Comparison of ENCODE assay signal across 12 mouse cellular contexts in genomic region chr9:87298900-87299299, GRCm38 (mm10). TPM values are rescaled to one million over a fixed set of nuclear protein-coding genes. Genes with fewer than 3 reads are reported as not detected.
DNase-seq lines count a peak whose midpoint lies in the region; ATAC-seq and TF ChIP-seq lines count a peak whose summit lies in the region.
"Had no signal": no experiment of that assay in that cellular context is flagged by ENCODE, and none has a peak within 500 bp of the region (broad histone marks: within the 10 kb centered on the region; RNA-seq: fewer than 3 reads in every experiment).

No protein-coding gene starts in this region.

- no peak overlapping the region for H3K27ac ChIP-seq in limb, embryonic 11.5 days (replicated peaks; ENCODE audit: low read depth, low read length)
- no peak overlapping the region for H3K27ac ChIP-seq in limb, embryonic 10.5 days
- no peak overlapping the region for H3K27ac ChIP-seq in hindbrain, embryonic 15.5 days (replicated peaks)
- H3K27ac ChIP-seq in midbrain, embryonic 16.5 days (ENCODE audit: low read length) = no peak overlapping the region
- H3K27ac ChIP-seq in gastrocnemius, adult 2 months = no peak overlapping the region
- H3K27ac ChIP-seq: heart, embryonic 15.5 days; liver, embryonic 12.5 days had no signal

- DNase-seq in limb, embryonic 11.5 days (ENCODE audit: low spot score) = peak; percentile 24
- no peak for DNase-seq in limb, embryonic 10.5 days (ENCODE audit: low spot score)
- peak; percentile 14 for DNase-seq in cerebellum, adult 8-10 months
- DNase-seq in frontal cortex, postnatal 10 days (ENCODE audit: low spot score in 2 of 2) = no peak
- DNase-seq in lung, postnatal 36 days = no peak
- no peak for DNase-seq in gastrocnemius, adult 2 months
- DNase-seq: kidney, postnatal 25 days had no signal

- H3K9me3 ChIP-seq in limb, embryonic 11.5 days (ENCODE audit: control insufficient read depth, low read length) = no peaks in the 10 kb centered on the region
- H3K9me3 ChIP-seq in limb, embryonic 10.5 days (replicated peaks) = no peaks in the 10 kb centered on the region
- H3K9me3 ChIP-seq in hindbrain, embryonic 15.5 days = no peaks in the 10 kb centered on the region
- H3K9me3 ChIP-seq in midbrain, embryonic 16.5 days (replicated peaks; ENCODE audit: control insufficient read depth, low read length, poor library complexity, severe bottlenecking) = no peaks in the 10 kb centered on the region
- H3K9me3 ChIP-seq: heart, embryonic 15.5 days; liver, embryonic 12.5 days had no signal

- no peak for ATAC-seq in limb, embryonic 11.5 days (ENCODE audit: insufficient number of reproducible peaks, low FRiP score, low TSS enrichment, low read depth)
- ATAC-seq in hindbrain, embryonic 15.5 days (ENCODE audit: low FRiP score, low read depth) = peak; percentile 74; the same call in 1 of the 2 replicates
- ATAC-seq in midbrain, embryonic 16.5 days = peak; percentile 36; the same call in 1 of the 2 replicates
- ATAC-seq: liver, embryonic 12.5 days had no signal

- TF ChIP-seq CTCF in gastrocnemius, adult 2 months (IDR thresholded peaks at IDR 0.05) = no peak

- intact Hi-C loops in gastrocnemius, adult 2 months (cut with DNase I) = no loop called here

- 52% methylated on average over 12 of the region's 12 CpGs for WGBS in limb, embryonic 11.5 days
- WGBS in limb, embryonic 10.5 days = 55% methylated on average over 12 of the region's 12 CpGs
- 54% methylated on average over 12 of the region's 12 CpGs for WGBS in hindbrain, embryonic 15.5 days
- WGBS in midbrain, embryonic 16.5 days = 50% methylated on average over 12 of the region's 12 CpGs

- no peak overlapping the region for H3K9ac ChIP-seq in limb, embryonic 11.5 days (ENCODE audit: low read length)
- no peak overlapping the region for H3K9ac ChIP-seq in hindbrain, embryonic 15.5 days
- H3K9ac ChIP-seq in midbrain, embryonic 16.5 days (ENCODE audit: low read depth, low read length) = no peak overlapping the region
- H3K9ac ChIP-seq: heart, embryonic 15.5 days; liver, embryonic 12.5 days had no signal

- no peaks in the 10 kb centered on the region for H3K27me3 ChIP-seq in limb, embryonic 11.5 days (ENCODE audit: control insufficient read depth, insufficient read depth, low read length)
- H3K27me3 ChIP-seq in limb, embryonic 10.5 days (ENCODE audit: low read depth, poor library complexity, severe bottlenecking) = no peaks in the 10 kb centered on the region
- no peaks in the 10 kb centered on the region for H3K27me3 ChIP-seq in hindbrain, embryonic 15.5 days
- H3K27me3 ChIP-seq in midbrain, embryonic 16.5 days (ENCODE audit: control insufficient read depth, insufficient read depth, low read depth, low read length) = no peaks in the 10 kb centered on the region
- H3K27me3 ChIP-seq: CH12.LX; heart, embryonic 15.5 days; liver, embryonic 12.5 days had no signal

- H3K4me1 ChIP-seq in limb, embryonic 11.5 days (ENCODE audit: control insufficient read depth, insufficient read depth, low read length) = no peaks in the 10 kb centered on the region
- peaks cover 4% of the 10 kb centered on the region; the same call in 1 of the 2 replicates for H3K4me1 ChIP-seq in limb, embryonic 10.5 days
- H3K4me1 ChIP-seq in hindbrain, embryonic 15.5 days (replicated peaks) = no peaks in the 10 kb centered on the region
- H3K4me1 ChIP-seq in midbrain, embryonic 16.5 days (ENCODE audit: control insufficient read depth, insufficient read depth, low read length) = no peaks in the 10 kb centered on the region
- H3K4me1 ChIP-seq: heart, embryonic 15.5 days; liver, embryonic 12.5 days had no signal

- H3K4me3 ChIP-seq in limb, embryonic 11.5 days (ENCODE audit: low read depth, low read length) = no peak overlapping the region
- no peak overlapping the region for H3K4me3 ChIP-seq in limb, embryonic 10.5 days
- H3K4me3 ChIP-seq in hindbrain, embryonic 15.5 days = no peak overlapping the region
- no peak overlapping the region for H3K4me3 ChIP-seq in midbrain, embryonic 16.5 days (ENCODE audit: low read depth, low read length)
- H3K4me3 ChIP-seq in gastrocnemius, adult 2 months = no peak overlapping the region
- H3K4me3 ChIP-seq: heart, embryonic 15.5 days; liver, embryonic 12.5 days had no signal

- H3K36me3 ChIP-seq in limb, embryonic 11.5 days (ENCODE audit: control insufficient read depth, insufficient read depth, low read length) = no peaks in the 10 kb centered on the region
- no peaks in the 10 kb centered on the region for H3K36me3 ChIP-seq in limb, embryonic 10.5 days
- H3K36me3 ChIP-seq in hindbrain, embryonic 15.5 days = no peaks in the 10 kb centered on the region
- no peaks in the 10 kb centered on the region for H3K36me3 ChIP-seq in midbrain, embryonic 16.5 days (ENCODE audit: control insufficient read depth, insufficient read depth, low read length)
- H3K36me3 ChIP-seq: heart, embryonic 15.5 days; liver, embryonic 12.5 days had no signal

- no peak overlapping the region for H3K4me2 ChIP-seq in limb, embryonic 11.5 days (ENCODE audit: low read depth, severe bottlenecking)
- no peak overlapping the region for H3K4me2 ChIP-seq in hindbrain, embryonic 15.5 days
- no peak overlapping the region for H3K4me2 ChIP-seq in midbrain, embryonic 16.5 days (ENCODE audit: low read length)
- H3K4me2 ChIP-seq: heart, embryonic 15.5 days; liver, embryonic 12.5 days had no signal

RNA-seq across cellular contexts. Expression of gene Cep162, which starts 43.6 kb away (rescaled TPM):
- polyA plus RNA-seq in limb, embryonic 11.5 days (2014; fragmentation: Nextera tagmentation; extraction: Ambion mirVana) = 10.2 and 11.7 TPM in 2 replicates
- polyA plus RNA-seq in limb, embryonic 10.5 days (2016; fragmentation: Nextera tagmentation; extraction: Ambion mirVana) = 8.2 and 11.7 TPM in 2 replicates
- 6.4 and 7.3 TPM in 2 replicates for polyA plus RNA-seq in hindbrain, embryonic 15.5 days (2015; fragmentation: Nextera tagmentation; extraction: Ambion mirVana)
- 6.4 and 7.4 TPM in 2 replicates for polyA plus RNA-seq in midbrain, embryonic 16.5 days (2015; fragmentation: Nextera tagmentation; extraction: Ambion mirVana)
- 1 to 10 TPM; 1.6 to 2.6 TPM for total RNA-seq in gastrocnemius, adult 2 months (2021)

Comparison
In these comparisons a context has a peak if more than half of its experiments do, and no peak if none do; other contexts are left out.
1. DNase-seq: peak in limb, embryonic 11.5 days (single experiment) and cerebellum, adult 8-10 months (single experiment); none in limb, embryonic 10.5 days (single experiment), frontal cortex, postnatal 10 days (0 of 2), lung, postnatal 36 days (single experiment) and gastrocnemius, adult 2 months (single experiment).